Mouse (Mus musculus) urinary bladder, postnatal 10 days (tissue): ENCODE measurements around the gene Gm15517.
A peak's percentile ranks its signal among the peaks of the same experiment; 100 is the strongest.
"Not testable (repeated sequence)": the region's sequence is repeated elsewhere in the genome, so short reads cannot be mapped to it uniquely, and the experiment has no call there.

Experiments
- DNase-seq: peaks from one replicate; pipeline ENCODE4 v3.0.0; 2022; ENCODE audit warnings: low spot score

The Gm15517 gene

GRCm38 (mm10) chr7:44261147-44261546 lies at the start of gene Gm15517:
Gene Gm15517 (plus strand): TSS chr7:44261447.
- DNase-seq, result no peak

DNA sequence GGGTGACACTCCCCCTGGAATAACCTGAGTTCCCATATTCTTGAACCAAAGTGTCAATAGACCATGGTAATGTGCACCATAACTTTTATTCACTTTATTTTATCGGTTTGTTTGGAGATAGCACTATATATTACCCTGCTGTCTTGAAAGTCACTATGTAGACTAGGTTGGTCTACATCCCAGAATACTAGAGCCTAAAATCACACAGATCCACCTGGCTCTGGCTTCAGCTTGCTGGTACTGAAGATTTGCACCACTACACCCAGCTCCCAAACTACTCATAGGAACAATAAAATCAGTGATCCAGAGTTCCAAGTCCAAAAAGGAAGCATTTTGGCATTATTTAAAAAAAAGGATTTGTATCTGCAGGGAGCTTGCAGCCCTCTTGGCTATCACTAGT lies 45.6 kb upstream of the Gm15517 start, which contains the start of gene Klk1b5:
Klk1b5 (plus strand) TSS at position 301 of the 400 bp plus-strand sequence.
- DNase-seq, result no peak

GRCm38 (mm10) chr7:44221601-44222000 lies 39.6 kb upstream of the Gm15517 start:
- DNase-seq, result not testable (repeated sequence)

GRCm38 (mm10) chr7:44222335-44222734 lies 38.9 kb upstream of the Gm15517 start:
- DNase-seq, result not testable (repeated sequence)

- DNase-seq, result no peak
Observed at GRCm38 (mm10) chr7:44225076-44225475, 36.2 kb upstream of the Gm15517 start, which contains the start of gene Klk1. Gene Klk1 (plus strand): TSS chr7:44225360.

GRCm38 (mm10) chr7:44235909-44236308 lies 25.3 kb upstream of the Gm15517 start, which contains the start of gene Gm36864:
Gene Gm36864 (plus strand): TSS chr7:44236177.
- DNase-seq, result no peak

GRCm38 (mm10) chr7:44239913-44240312 lies 21.3 kb upstream of the Gm15517 start:
- DNase-seq, result no peak

DNA sequence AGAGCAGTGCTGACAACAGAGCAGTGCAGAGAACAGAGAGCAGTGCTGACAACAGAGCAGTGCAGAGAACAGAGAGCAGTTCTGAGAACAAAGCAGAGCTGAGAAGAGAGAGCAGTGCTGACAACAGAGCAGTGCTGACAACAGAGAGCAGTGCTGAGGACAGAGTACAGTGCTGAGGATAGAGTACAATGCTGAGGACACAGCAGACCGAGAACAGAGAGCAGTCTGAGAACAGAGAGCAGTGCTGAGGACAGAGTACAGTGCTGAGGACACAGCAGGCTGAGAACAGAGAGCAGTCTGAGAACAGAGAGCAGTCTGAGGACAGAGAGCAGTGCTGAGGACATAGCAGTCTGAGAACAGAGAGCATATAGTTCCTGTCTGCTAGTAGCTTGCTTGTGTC lies 20.5 kb upstream of the Gm15517 start:
- DNase-seq, result no peak

- DNase-seq, result no peak
Observed at GRCm38 (mm10) chr7:44241163-44241562, 20.1 kb upstream of the Gm15517 start.

DNA sequence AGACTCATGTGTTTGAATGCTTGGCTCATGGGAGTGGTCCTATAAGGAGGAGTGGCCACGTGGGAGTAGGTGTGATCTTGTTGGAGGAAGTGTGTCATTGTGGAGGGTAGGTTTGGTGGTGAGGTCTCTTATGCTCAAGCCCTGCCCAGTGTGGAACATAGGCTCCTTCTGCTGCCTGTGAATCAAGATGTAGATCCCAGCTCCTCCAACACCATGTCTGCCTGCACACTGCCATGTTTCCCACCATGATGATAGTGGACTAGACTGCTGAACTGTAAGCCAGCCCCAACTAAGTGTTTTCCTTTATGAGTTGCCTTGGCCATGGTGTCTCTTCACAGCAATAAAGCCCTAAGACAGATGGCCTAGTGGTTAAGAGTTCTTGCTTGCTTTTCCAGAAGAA lies 17.2 kb upstream of the Gm15517 start:
- no peak for DNase-seq

GRCm38 (mm10) chr7:44246055-44246983 lies 14.9 kb upstream of the Gm15517 start, which contains the start of the genes 1700028J19Rik and 2410002F23Rik:
Gene 1700028J19Rik (minus strand): TSS chr7:44246695.
Gene 2410002F23Rik (plus strand): TSS chr7:44246722.
- DNase-seq, result peak; percentile 65

GRCm38 (mm10) chr7:44246984-44247470 lies 14.2 kb upstream of the Gm15517 start:
- DNase-seq, result no peak

- no peak for DNase-seq
Observed at GRCm38 (mm10) chr7:44247971-44248370, 13.3 kb upstream of the Gm15517 start.

DNA sequence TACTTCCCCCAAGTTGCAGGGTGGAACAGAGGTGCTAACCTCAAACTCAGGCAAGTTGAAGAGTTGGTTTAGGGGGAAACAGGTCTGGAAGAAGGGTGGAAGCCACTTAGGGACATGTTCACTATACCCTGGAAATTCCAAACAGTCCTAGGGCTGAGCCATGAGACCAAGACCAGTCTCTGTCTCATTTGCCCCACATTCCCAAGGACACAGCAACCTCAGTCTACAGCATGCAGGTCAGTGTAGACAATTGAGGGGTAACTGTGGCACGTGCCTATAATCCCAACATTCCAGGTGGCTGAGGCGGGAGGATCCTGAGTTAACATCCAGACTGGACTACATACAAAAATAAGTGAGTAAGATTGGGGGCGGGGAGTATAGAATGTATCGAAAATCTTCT lies 12.0 kb upstream of the Gm15517 start:
- DNase-seq, result no peak

- DNase-seq, result not testable (repeated sequence)
Observed at GRCm38 (mm10) chr7:44250732-44251275, 10.4 kb upstream of the Gm15517 start.

GRCm38 (mm10) chr7:44253023-44253616 lies 8.1 kb upstream of the Gm15517 start:
- DNase-seq, result no peak

DNA sequence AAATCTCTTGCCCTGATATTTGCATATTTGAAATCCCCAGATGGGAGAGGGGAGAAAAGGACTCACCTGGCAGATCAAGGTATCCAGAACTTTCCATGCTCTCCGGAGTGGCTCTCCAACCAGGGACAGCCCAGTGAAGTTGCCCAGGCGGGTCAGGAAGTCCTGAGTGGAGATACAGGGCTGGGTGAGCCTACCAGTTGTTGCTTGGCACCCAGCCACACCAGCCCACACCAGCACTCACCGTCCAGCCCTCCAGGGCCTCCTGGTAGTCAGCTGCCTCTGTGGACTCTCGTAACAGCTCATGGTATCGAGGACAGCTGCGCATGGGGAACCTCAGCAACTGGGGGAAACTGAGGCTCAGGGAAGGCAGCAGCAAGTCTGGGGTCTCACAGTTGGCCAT lies 6.3 kb upstream of the Gm15517 start:
- DNase-seq, result no peak

GRCm38 (mm10) chr7:44257278-44257677 lies 4.0 kb upstream of the Gm15517 start, which contains the start of gene Acp4:
Gene Acp4 (minus strand): TSS chr7:44257378.
- DNase-seq, result no peak

- no peak for DNase-seq
Observed at GRCm38 (mm10) chr7:44260410-44260809, 837 bp upstream of the Gm15517 start.

DNA sequence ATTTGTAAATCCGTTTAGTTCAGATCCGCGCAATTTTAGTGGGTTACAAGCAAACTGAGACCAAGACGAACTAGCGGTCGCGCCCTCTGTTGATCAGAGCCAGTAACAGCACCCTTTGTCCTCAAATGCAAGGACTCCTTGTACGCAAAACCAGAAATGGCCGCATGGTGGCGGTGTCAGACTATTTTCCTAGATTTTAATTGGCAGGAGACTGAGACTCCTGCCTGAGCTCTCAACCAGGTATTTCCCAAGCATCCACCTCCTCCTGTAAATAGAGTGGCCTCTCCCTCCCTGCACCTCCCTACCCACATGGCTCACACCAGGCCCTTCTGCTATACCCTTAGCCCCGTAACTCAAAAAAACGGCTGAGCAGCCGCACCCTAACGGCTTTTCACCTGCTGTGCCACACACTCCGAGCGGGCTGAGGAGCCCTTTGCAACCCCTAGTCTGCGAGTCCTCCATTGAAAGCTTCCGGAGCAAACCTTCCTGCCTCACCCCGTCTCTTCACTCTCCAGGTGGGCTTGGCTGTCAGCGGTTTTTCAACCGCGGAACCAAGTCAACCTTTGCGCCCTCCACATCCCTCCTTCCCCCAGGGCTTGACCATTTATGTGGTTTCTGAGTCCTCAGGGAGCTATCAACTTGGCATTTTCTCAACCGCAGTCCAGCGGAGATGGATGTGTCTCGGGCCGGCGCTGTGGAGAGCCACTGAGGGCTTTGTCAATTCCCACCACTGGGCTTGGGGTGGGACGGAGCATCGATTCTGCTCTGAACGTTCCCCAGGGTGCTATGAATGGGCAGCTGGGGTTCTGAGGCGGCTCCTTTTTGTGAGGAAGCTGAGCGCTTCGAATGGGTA lies 1.8 kb downstream of the Gm15517 start:
- DNase-seq, result peak; percentile 79

- DNase-seq, result no peak
Observed at GRCm38 (mm10) chr7:44268117-44268516, 6.9 kb downstream of the Gm15517 start.
